Mouse (Mus musculus): ENCODE results near the gene Rpl34. TPM values are rescaled to one million over a fixed set of nuclear protein-coding genes. Genes with fewer than 3 reads are reported as not detected.

Gene Rpl34
- polyA plus RNA-seq, 1 experiment, result 1,105 TPM

- H3K4me3 ChIP-seq (replicated peaks; ENCODE audit: extremely low read depth, low read depth, low read length), result no peak overlapping the region
- no peak for DNase-seq
- no peaks in the 10 kb centered on the region for H3K4me1 ChIP-seq (ENCODE audit: control insufficient read depth, insufficient read depth, low read length)
- 71% methylated on average over 2 of the region's 2 CpGs for whole genome bisulfite sequencing
- TF ChIP-seq POLR2A (IDR thresholded peaks at IDR 0.05; ENCODE audit: borderline replicate concordance, extremely low read depth, low read depth, low read length), result no peak
- no peak for TF ChIP-seq CTCF (IDR thresholded peaks at IDR 0.05; ENCODE audit: insufficient read depth, low read length)
Measured at GRCm38 (mm10) chr3:130681226-130681625, 49.0 kb downstream of the Rpl34 start.

- H3K4me3 ChIP-seq (replicated peaks; ENCODE audit: extremely low read depth, low read depth, low read length), result no peak overlapping the region
- no peaks in the 10 kb centered on the region for H3K4me1 ChIP-seq (ENCODE audit: control insufficient read depth, insufficient read depth, low read length)
- 94% methylated on average over 19 of the region's 19 CpGs for WGBS
- TF ChIP-seq CTCF (IDR thresholded peaks at IDR 0.05; ENCODE audit: insufficient read depth, low read length), result no peak
- no peak for DNase-seq
Measured at GRCm38 (mm10) chr3:130677671-130678460, 52.3 kb downstream of the Rpl34 start.

Other genes with a start within 250 kb of the Rpl34 start
- not detected in 2 replicates for gene Etnppl, start 113.0 kb downstream of the Rpl34 start, polyA plus RNA-seq (2012; rRNA removed)
- gene Ostc, start 21.0 kb downstream of the Rpl34 start, polyA plus RNA-seq (2012; rRNA removed), result 29.2 and 43.9 TPM in 2 replicates